Mouse (Mus musculus) v-Abl transformed pro-B cells (cell line): ENCODE data around the gene Cdr2l.

Experiments
- in situ Hi-C, 2 experiments: fragments of 400-800 bp; cut with MboI; formaldehyde crosslinking; loops; one replicate each; pipeline ENCODE4 v1.15.1; 2025; ENCODE audit not compliant: unreplicated experiment in 2 of 2

The Cdr2l gene

DNA sequence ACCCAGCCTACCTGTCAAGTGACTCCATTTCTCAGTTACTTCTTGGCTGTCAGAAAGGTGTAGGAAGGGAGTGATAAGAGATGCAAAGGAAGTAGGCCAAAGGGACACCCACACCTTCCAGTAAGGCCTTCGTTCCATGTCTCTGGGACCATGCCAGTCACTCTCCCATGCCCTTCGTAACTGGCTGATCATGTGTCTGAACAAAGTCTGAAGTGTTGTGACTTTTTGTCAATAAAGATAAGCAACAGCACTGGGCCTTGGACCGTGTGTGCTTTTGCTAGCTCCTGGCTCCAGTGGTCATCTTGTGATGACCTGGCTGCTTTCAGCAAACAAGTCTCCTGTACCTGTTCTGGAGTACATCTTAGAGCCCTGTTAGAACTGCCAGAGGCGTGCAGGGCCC, 51.1 kb downstream of the Cdr2l start:
- in situ Hi-C loops, result loop anchor here in 1 of 2 experiments (5.0 kb wide), 1 partner anchor 39 kb away; no protein-coding TSS in a partner anchor

DNA sequence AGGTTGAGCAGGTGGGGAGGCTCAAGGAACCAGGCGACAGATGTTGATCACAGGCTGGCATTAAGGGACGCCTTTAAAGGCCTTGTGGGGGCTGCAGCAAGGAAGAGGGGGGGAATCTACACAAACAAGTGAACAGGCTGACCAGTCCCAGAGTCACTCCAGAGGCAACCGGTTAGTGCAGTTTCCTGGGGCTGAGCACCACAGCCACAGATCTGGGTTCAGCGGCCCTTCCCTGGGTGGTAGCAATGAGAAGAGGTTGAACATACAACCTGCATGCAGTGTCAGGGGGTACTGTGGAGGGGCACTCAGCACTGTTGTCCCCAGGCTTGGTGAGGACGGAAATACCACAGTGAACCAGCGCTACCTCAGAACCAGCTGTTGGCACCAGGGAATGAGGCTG, 51.6 kb downstream of the Cdr2l start:
- in situ Hi-C loops, result loop anchor here in 1 of 2 experiments (5.0 kb wide), 1 partner anchor 39 kb away; no protein-coding TSS in a partner anchor

DNA sequence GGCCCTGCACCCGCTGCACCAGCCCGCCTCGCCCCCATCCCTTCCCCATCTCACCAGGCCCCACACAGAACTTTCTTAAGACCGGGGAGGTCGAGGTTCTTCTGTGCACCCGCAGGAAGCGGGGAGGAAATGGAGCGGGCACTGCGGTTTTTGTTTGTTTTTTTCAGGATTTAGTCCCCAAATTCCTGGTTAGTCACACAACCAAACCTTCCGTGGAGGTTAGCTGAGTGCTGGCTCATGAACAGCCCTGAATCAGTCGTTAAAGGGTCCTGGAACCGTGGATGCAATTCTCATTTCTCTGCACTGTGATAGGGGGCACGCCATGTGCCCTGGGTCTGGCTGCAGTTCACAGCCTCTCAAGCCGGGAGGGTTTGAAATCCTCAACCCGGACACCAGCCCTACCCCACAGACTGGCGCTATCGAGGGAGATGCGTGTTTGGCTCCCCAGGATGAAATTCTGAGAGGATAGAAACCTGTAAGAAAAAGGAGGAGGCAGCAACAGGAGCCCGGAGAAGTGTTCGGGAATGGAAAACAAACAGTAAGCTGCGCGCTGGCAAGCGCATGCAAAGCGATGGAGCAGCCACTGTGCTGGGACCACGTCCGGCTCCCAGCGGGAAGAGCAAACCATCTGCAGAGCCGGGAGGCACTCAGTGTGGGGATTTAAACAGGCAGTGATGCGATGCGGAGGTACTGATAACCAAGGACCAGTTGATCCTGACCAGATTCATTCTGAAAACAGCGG, 54.1 kb downstream of the Cdr2l start:
- in situ Hi-C loops, result no loop called here

DNA sequence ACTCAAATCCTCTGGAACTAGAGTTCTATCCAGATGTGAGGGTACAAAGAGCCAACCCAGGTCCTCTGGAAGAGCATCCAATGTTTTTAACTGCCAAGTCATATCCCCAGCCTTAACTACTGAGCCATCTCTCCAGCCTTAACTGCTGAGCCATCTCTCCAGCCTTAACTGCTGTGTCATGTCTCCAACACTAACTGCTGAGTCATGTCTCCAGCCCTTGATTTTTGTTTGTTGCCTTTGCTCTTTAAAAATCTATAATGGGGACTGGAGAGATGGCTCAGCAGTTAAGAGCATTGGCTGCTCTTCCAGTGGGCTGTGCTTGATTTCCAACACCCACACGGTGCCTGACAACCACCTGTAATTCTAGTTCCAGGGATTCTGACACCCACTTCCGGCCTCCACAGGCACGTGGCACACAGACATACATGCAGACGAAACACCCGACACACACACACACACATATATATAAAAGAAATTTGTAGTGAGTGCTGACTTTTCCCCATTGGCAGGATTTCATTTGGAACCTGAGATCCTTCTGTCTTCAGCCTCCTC, 55.9 kb downstream of the Cdr2l start:
- in situ Hi-C loops, result no loop called here

DNA sequence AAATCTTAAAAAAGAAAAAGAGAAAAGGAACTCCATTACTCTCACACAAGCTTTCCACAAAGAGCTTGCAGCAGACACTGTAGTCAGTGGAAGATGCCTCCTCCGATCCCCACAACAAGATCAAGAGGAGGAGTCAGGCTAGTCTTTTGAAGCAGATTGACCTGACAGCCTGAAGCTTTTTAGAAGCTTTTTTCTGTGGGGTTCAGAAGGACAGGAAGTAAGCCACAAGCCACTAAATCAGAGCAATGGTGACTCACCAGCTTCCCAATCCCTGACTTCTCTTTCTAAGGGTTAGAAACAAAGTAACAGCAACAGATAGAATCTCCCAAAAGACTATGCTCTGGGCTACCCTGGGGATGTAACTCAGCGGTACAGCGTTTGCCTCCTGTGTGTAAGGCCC, 57.6 kb downstream of the Cdr2l start:
- in situ Hi-C loops, result no loop called here

DNA sequence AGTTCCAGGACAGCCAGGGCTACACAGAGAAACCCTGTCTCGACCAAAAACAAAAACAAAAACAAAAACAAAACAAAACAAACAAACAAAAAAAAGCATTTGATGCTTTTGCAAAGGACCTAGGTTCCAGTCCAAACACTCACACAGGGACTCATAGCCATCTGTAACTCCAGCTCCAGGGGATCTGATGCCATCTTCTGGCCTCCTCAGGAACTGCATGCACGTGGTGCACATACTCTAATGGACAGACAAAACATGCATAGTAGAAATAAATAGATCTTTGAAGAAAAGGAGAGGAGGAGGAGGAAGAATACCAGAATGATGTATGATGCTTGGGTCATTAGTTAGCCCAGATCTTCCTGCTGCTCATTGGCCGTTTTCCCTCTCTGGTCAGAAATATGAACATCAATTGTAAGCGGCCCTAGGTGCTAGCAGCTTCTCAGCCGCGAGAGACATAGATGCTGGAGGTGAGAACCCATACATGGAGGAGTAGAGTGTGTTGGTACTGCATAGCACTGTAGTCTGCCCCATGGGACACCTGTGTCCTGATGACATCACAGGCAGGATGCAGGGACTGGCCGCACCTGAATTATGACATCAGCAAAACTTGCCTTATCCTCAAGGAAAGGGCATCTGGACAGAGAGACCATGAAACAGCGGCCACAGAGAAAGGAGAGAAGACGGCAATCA, 58.3 kb downstream of the Cdr2l start, which contains the start of gene Trim80:
TSS of gene Trim80 (plus strand) at position 640 of the 690 bp plus-strand sequence.
- in situ Hi-C loops, result no loop called here

DNA sequence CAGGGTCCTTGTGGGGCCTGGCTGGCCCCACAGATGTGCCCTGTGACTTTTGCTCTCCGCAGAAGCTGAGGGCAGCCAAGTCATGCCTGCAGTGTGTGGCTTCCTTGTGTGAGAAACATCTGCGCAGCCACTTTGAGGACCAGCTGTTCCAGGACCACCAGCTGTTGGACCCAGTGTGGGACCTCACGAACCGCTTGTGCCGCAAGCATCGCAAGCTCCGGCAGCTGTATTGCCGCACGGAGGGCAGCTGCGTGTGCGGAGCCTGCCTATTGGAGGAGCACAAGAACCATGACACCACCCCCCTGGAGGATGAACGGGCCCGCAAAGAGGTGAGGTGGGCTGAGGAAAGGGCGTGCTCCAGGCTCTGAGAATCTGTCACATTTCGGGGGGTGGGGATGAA, 59.7 kb downstream of the Cdr2l start:
- in situ Hi-C loops, result no loop called here
